Mouse (Mus musculus): Measurements from ENCODE around the gene Inafm2.

Gene Inafm2

GRCm38 (mm10) chr2:118786525-118786924, 41.0 kb downstream of the Inafm2 start:
- DNase-seq: no peak

- DNase-seq: no peak
Measured at GRCm38 (mm10) chr2:118789501-118789900, 43.9 kb downstream of the Inafm2 start.

GRCm38 (mm10) chr2:118790221-118790550, 44.6 kb downstream of the Inafm2 start:
- DNase-seq: no peak

GRCm38 (mm10) chr2:118790551-118791525, 45.3 kb downstream of the Inafm2 start:
- peak; percentile 52 for DNase-seq

- DNase-seq: no peak
Measured at GRCm38 (mm10) chr2:118791591-118792258, 46.2 kb downstream of the Inafm2 start.

GRCm38 (mm10) chr2:118792259-118792613, 46.7 kb downstream of the Inafm2 start:
- no peak for DNase-seq

- no peak for DNase-seq
Measured at GRCm38 (mm10) chr2:118793636-118794035, 48.1 kb downstream of the Inafm2 start.
